Mouse (Mus musculus): ENCODE measurements around the gene Rgs7bp. TPM values are rescaled to one million over a fixed set of nuclear protein-coding genes. Genes with fewer than 3 reads are reported as not detected.

Gene Rgs7bp
- total RNA-seq, 1 experiment from 2014 or later, result not detected

GRCm38 (mm10) chr13:105015710-105016404, 38.9 kb downstream of the Rgs7bp start:
- no peak for ATAC-seq (replicated peaks; ENCODE audit: insufficient number of reproducible peaks, low FRiP score, low TSS enrichment, poor library complexity, severe bottlenecking)

- no peak for ATAC-seq (replicated peaks; ENCODE audit: insufficient number of reproducible peaks, low FRiP score, low TSS enrichment, poor library complexity, severe bottlenecking)
These were observed 43.4 kb downstream of the Rgs7bp start for GRCm38 (mm10) chr13:105011300-105011699.

GRCm38 (mm10) chr13:105008891-105009290, 45.8 kb downstream of the Rgs7bp start:
- no peak for ATAC-seq (replicated peaks; ENCODE audit: insufficient number of reproducible peaks, low FRiP score, low TSS enrichment, poor library complexity, severe bottlenecking)

- ATAC-seq (replicated peaks; ENCODE audit: insufficient number of reproducible peaks, low FRiP score, low TSS enrichment, poor library complexity, severe bottlenecking), result no peak
These were observed 51.9 kb downstream of the Rgs7bp start for GRCm38 (mm10) chr13:105002831-105003157.

- ATAC-seq (replicated peaks; ENCODE audit: insufficient number of reproducible peaks, low FRiP score, low TSS enrichment, poor library complexity, severe bottlenecking), result no peak
These were observed 52.4 kb downstream of the Rgs7bp start for GRCm38 (mm10) chr13:105002132-105002830.

GRCm38 (mm10) chr13:105001714-105002113, 53.0 kb downstream of the Rgs7bp start:
- ATAC-seq (replicated peaks; ENCODE audit: insufficient number of reproducible peaks, low FRiP score, low TSS enrichment, poor library complexity, severe bottlenecking), result no peak

GRCm38 (mm10) chr13:104988811-104989258, 65.9 kb downstream of the Rgs7bp start:
- ATAC-seq (replicated peaks; ENCODE audit: insufficient number of reproducible peaks, low FRiP score, low TSS enrichment, poor library complexity, severe bottlenecking), result no peak

GRCm38 (mm10) chr13:104988009-104988540, 66.7 kb downstream of the Rgs7bp start:
- ATAC-seq (replicated peaks; ENCODE audit: insufficient number of reproducible peaks, low FRiP score, low TSS enrichment, poor library complexity, severe bottlenecking), result no peak

- ATAC-seq (replicated peaks; ENCODE audit: insufficient number of reproducible peaks, low FRiP score, low TSS enrichment, poor library complexity, severe bottlenecking), result no peak
These were observed 69.0 kb downstream of the Rgs7bp start for GRCm38 (mm10) chr13:104985691-104986090.

- no peak for ATAC-seq (replicated peaks; ENCODE audit: insufficient number of reproducible peaks, low FRiP score, low TSS enrichment, poor library complexity, severe bottlenecking)
These were observed 70.7 kb downstream of the Rgs7bp start for GRCm38 (mm10) chr13:104983989-104984388.

- no peak for ATAC-seq (replicated peaks; ENCODE audit: insufficient number of reproducible peaks, low FRiP score, low TSS enrichment, poor library complexity, severe bottlenecking)
These were observed 71.9 kb downstream of the Rgs7bp start for GRCm38 (mm10) chr13:104982781-104983353.

GRCm38 (mm10) chr13:104978176-104978575, 76.6 kb downstream of the Rgs7bp start:
- no peak for ATAC-seq (replicated peaks; ENCODE audit: insufficient number of reproducible peaks, low FRiP score, low TSS enrichment, poor library complexity, severe bottlenecking)

- no peak for ATAC-seq (replicated peaks; ENCODE audit: insufficient number of reproducible peaks, low FRiP score, low TSS enrichment, poor library complexity, severe bottlenecking)
These were observed 87.2 kb downstream of the Rgs7bp start for GRCm38 (mm10) chr13:104967486-104967885.

- no peak for ATAC-seq (replicated peaks; ENCODE audit: insufficient number of reproducible peaks, low FRiP score, low TSS enrichment, poor library complexity, severe bottlenecking)
These were observed 91.0 kb downstream of the Rgs7bp start for GRCm38 (mm10) chr13:104963716-104964115.

- no peak for ATAC-seq (replicated peaks; ENCODE audit: insufficient number of reproducible peaks, low FRiP score, low TSS enrichment, poor library complexity, severe bottlenecking)
These were observed 91.9 kb downstream of the Rgs7bp start for GRCm38 (mm10) chr13:104962716-104963411.

GRCm38 (mm10) chr13:104962166-104962565, 92.6 kb downstream of the Rgs7bp start:
- ATAC-seq (replicated peaks; ENCODE audit: insufficient number of reproducible peaks, low FRiP score, low TSS enrichment, poor library complexity, severe bottlenecking), result no peak

- no peak for ATAC-seq (replicated peaks; ENCODE audit: insufficient number of reproducible peaks, low FRiP score, low TSS enrichment, poor library complexity, severe bottlenecking)
These were observed 93.6 kb downstream of the Rgs7bp start for GRCm38 (mm10) chr13:104960951-104961715.

GRCm38 (mm10) chr13:104960206-104960928, 94.4 kb downstream of the Rgs7bp start:
- no peak for ATAC-seq (replicated peaks; ENCODE audit: insufficient number of reproducible peaks, low FRiP score, low TSS enrichment, poor library complexity, severe bottlenecking)
